Mouse (Mus musculus): Measurements from ENCODE around the gene Gm13285. TPM values are rescaled to one million over a fixed set of nuclear protein-coding genes. Genes with fewer than 3 reads are reported as not detected.
"Not testable (repeated sequence)": the region's sequence is repeated elsewhere in the genome, so short reads cannot be mapped to it uniquely, and the experiment has no call there.

Gene Gm13285
- polyA plus RNA-seq, 1 experiment from 2014 or later, result 1.8 TPM

GRCm38 (mm10) chr4:88782335-88782734, 17.1 kb upstream of the Gm13285 start:
- H3K27me3 ChIP-seq (replicated peaks; ENCODE audit: insufficient read depth, low read length); DNase-seq (ENCODE audit: low spot score); H3K4me3 ChIP-seq (ENCODE audit: low read depth, low read length); H3K27ac ChIP-seq (ENCODE audit: low read length); H3K9ac ChIP-seq (replicated peaks; ENCODE audit: low read depth); ATAC-seq; H3K9me3 ChIP-seq (ENCODE audit: low read length); H3K4me1 ChIP-seq (ENCODE audit: insufficient read depth, low read depth, low read length); H3K36me3 ChIP-seq (ENCODE audit: insufficient read depth, low read length): not testable (repeated sequence)
- H3K4me2 ChIP-seq (replicated peaks; ENCODE audit: low read depth, low read length), result 0 out of 2 replicates have a peak overlapping the region, but pooled peaks have one; percentile 28
- TF ChIP-seq CTCF (IDR thresholded peaks at IDR 0.05), result peak; percentile 26; the same call in 1 of the 2 replicates
- 2% methylated on average over 10 of the region's 31 CpGs for WGBS

- not testable (repeated sequence) for H3K4me3 ChIP-seq (ENCODE audit: low read depth, low read length); ATAC-seq; H3K9ac ChIP-seq (replicated peaks; ENCODE audit: low read depth); H3K4me1 ChIP-seq (ENCODE audit: insufficient read depth, low read depth, low read length); H3K36me3 ChIP-seq (ENCODE audit: insufficient read depth, low read length); H3K4me2 ChIP-seq (replicated peaks; ENCODE audit: low read depth, low read length); H3K9me3 ChIP-seq (ENCODE audit: low read length); H3K27me3 ChIP-seq (replicated peaks; ENCODE audit: insufficient read depth, low read length); H3K27ac ChIP-seq (ENCODE audit: low read length); DNase-seq (ENCODE audit: low spot score)
- no CpG with 5 or more reads among the region's 27 CpGs for WGBS
These were observed 14.1 kb upstream of the Gm13285 start, which contains the start of gene Gm13276 for GRCm38 (mm10) chr4:88785409-88785808. TSS of gene Gm13276 (plus strand) at chr4:88785709.

- ATAC-seq; H3K9ac ChIP-seq (replicated peaks; ENCODE audit: low read depth); H3K4me1 ChIP-seq (ENCODE audit: insufficient read depth, low read depth, low read length); H3K4me2 ChIP-seq (replicated peaks; ENCODE audit: low read depth, low read length); H3K36me3 ChIP-seq (ENCODE audit: insufficient read depth, low read length); DNase-seq (ENCODE audit: low spot score); H3K9me3 ChIP-seq (ENCODE audit: low read length); H3K27me3 ChIP-seq (replicated peaks; ENCODE audit: insufficient read depth, low read length); H3K4me3 ChIP-seq (ENCODE audit: low read depth, low read length); H3K27ac ChIP-seq (ENCODE audit: low read length): not testable (repeated sequence)
- peak; percentile 60 for TF ChIP-seq CTCF (IDR thresholded peaks at IDR 0.05)
- no CpG with 5 or more reads among the region's 28 CpGs for WGBS
These were observed 11.1 kb upstream of the Gm13285 start, which contains the start of gene Gm13277 for GRCm38 (mm10) chr4:88788402-88788801. TSS of gene Gm13277 (plus strand) at chr4:88788632.

- not testable (repeated sequence) for H3K9me3 ChIP-seq (ENCODE audit: low read length); H3K4me3 ChIP-seq (ENCODE audit: low read depth, low read length); H3K27me3 ChIP-seq (replicated peaks; ENCODE audit: insufficient read depth, low read length); H3K4me2 ChIP-seq (replicated peaks; ENCODE audit: low read depth, low read length); H3K4me1 ChIP-seq (ENCODE audit: insufficient read depth, low read depth, low read length); H3K36me3 ChIP-seq (ENCODE audit: insufficient read depth, low read length); H3K9ac ChIP-seq (replicated peaks; ENCODE audit: low read depth); DNase-seq (ENCODE audit: low spot score); ATAC-seq; H3K27ac ChIP-seq (ENCODE audit: low read length)
- no CpG with 5 or more reads among the region's 28 CpGs for WGBS
These were observed 8.2 kb upstream of the Gm13285 start, which contains the start of gene Gm13278 for GRCm38 (mm10) chr4:88791250-88791649. TSS of gene Gm13278 (plus strand) at chr4:88791550.

- ATAC-seq; H3K9me3 ChIP-seq (ENCODE audit: low read length); H3K4me3 ChIP-seq (ENCODE audit: low read depth, low read length); H3K36me3 ChIP-seq (ENCODE audit: insufficient read depth, low read length); H3K9ac ChIP-seq (replicated peaks; ENCODE audit: low read depth); H3K4me1 ChIP-seq (ENCODE audit: insufficient read depth, low read depth, low read length); H3K27me3 ChIP-seq (replicated peaks; ENCODE audit: insufficient read depth, low read length); H3K4me2 ChIP-seq (replicated peaks; ENCODE audit: low read depth, low read length); DNase-seq (ENCODE audit: low spot score); H3K27ac ChIP-seq (ENCODE audit: low read length): not testable (repeated sequence)
- WGBS, result 0% methylated on average over 6 of the region's 52 CpGs
- TF ChIP-seq CTCF (IDR thresholded peaks at IDR 0.05), result peak; percentile 49
These were observed 5.4 kb upstream of the Gm13285 start, which contains the start of gene Gm13275 for GRCm38 (mm10) chr4:88793936-88794675. TSS of gene Gm13275 (plus strand) at chr4:88794487.

GRCm38 (mm10) chr4:88797097-88797496, 2.4 kb upstream of the Gm13285 start, which contains the start of gene Gm13279:
TSS of gene Gm13279 (plus strand) at chr4:88797397.
- not testable (repeated sequence) for ATAC-seq; H3K27ac ChIP-seq (ENCODE audit: low read length); H3K27me3 ChIP-seq (replicated peaks; ENCODE audit: insufficient read depth, low read length); H3K36me3 ChIP-seq (ENCODE audit: insufficient read depth, low read length); H3K9ac ChIP-seq (replicated peaks; ENCODE audit: low read depth); H3K4me1 ChIP-seq (ENCODE audit: insufficient read depth, low read depth, low read length); H3K4me3 ChIP-seq (ENCODE audit: low read depth, low read length); H3K9me3 ChIP-seq (ENCODE audit: low read length); DNase-seq (ENCODE audit: low spot score); H3K4me2 ChIP-seq (replicated peaks; ENCODE audit: low read depth, low read length)
- WGBS, result no CpG with 5 or more reads among the region's 28 CpGs

GRCm38 (mm10) chr4:88802954-88803353, 3.5 kb downstream of the Gm13285 start, which contains the start of gene Gm13287:
TSS of gene Gm13287 (plus strand) at chr4:88803254.
- not testable (repeated sequence) for H3K4me2 ChIP-seq (replicated peaks; ENCODE audit: low read depth, low read length)

GRCm38 (mm10) chr4:88805231-88805630, 5.8 kb downstream of the Gm13285 start, which contains the start of gene Gm13288:
TSS of gene Gm13288 (plus strand) at chr4:88805531.
- H3K9ac ChIP-seq (replicated peaks; ENCODE audit: low read depth); H3K27ac ChIP-seq (ENCODE audit: low read length); ATAC-seq; H3K4me2 ChIP-seq (replicated peaks; ENCODE audit: low read depth, low read length); H3K27me3 ChIP-seq (replicated peaks; ENCODE audit: insufficient read depth, low read length); H3K36me3 ChIP-seq (ENCODE audit: insufficient read depth, low read length); DNase-seq (ENCODE audit: low spot score); H3K9me3 ChIP-seq (ENCODE audit: low read length); H3K4me3 ChIP-seq (ENCODE audit: low read depth, low read length); H3K4me1 ChIP-seq (ENCODE audit: insufficient read depth, low read depth, low read length): not testable (repeated sequence)
- no CpG with 5 or more reads among the region's 8 CpGs for WGBS

More at GRCm38 (mm10) chr4:88802954-88803353, 3.5 kb downstream of the Gm13285 start, which contains the start of gene Gm13287:
- H3K36me3 ChIP-seq (ENCODE audit: insufficient read depth, low read length); H3K4me3 ChIP-seq (ENCODE audit: low read depth, low read length); H3K9me3 ChIP-seq (ENCODE audit: low read length); ATAC-seq; H3K27ac ChIP-seq (ENCODE audit: low read length); DNase-seq (ENCODE audit: low spot score); H3K27me3 ChIP-seq (replicated peaks; ENCODE audit: insufficient read depth, low read length); H3K4me1 ChIP-seq (ENCODE audit: insufficient read depth, low read depth, low read length); H3K9ac ChIP-seq (replicated peaks; ENCODE audit: low read depth): not testable (repeated sequence)
- no CpG with 5 or more reads among the region's 29 CpGs for WGBS

Data from lung, postnatal 0 days (tissue).